Mouse (Mus musculus): ENCODE data around the gene Ears2. TPM values are rescaled to one million over a fixed set of nuclear protein-coding genes. Genes with fewer than 3 reads are reported as not detected.
A peak's percentile ranks its signal among the peaks of the same experiment; 100 is the strongest.
"Not testable (repeated sequence)": the region's sequence is repeated elsewhere in the genome, so short reads cannot be mapped to it uniquely, and the experiment has no call there.

Ears2 gene
- 1 to 10 TPM; 9.5 to 9.9 TPM for total RNA-seq (2021)
- long read RNA-seq, transcript Ears2-202 (8 exons, 3,222 nt), result minor isoform, 6 of 17 reads
- long read RNA-seq, transcript Ears2-201 (9 exons, 2,046 nt), result major isoform, 7 of 17 reads
- long read RNA-seq, partial matches to known transcripts, result 1 of 17 reads
- long read RNA-seq, other reads (novel, unspliced or antisense), result 3 of 17 reads

DNA sequence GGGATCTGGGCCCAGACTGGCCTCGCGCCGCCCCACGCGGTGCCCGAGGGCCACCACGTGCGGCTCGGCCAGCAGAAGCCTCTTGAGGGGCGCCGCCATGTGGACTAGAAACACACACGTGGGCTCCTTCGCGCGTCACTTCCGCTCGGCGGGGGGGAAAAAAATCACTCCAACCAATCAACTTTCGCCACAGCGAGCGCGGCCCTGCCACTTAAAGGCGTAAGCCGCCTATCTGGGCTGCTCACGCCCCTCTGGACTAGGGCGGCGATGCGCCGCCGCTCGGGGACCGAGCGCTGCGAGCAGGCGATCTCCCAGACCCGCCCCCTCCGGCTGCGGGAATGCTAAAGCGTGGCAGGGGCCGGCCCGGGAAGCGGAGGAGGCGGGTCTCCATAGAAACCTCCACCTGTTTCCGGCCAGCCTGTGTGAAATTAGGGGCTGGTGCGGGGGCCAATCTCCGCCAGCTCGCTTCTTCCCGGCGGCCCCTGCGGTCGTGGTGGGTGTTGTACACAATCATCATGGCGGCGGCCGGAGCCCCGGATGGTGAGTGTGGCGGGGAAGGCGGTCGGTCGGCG is at the start of gene Ears2, which contains the start of gene Ubfd1:
Gene Ears2 (minus strand): TSS at position 319 of the 572 bp plus-strand sequence.
Gene Ubfd1 (plus strand): TSS at position 231 of the 572 bp plus-strand sequence.
- DNase-seq (ENCODE audit: low spot score in 2 of 2), result peak; percentile 98 to 99

DNA sequence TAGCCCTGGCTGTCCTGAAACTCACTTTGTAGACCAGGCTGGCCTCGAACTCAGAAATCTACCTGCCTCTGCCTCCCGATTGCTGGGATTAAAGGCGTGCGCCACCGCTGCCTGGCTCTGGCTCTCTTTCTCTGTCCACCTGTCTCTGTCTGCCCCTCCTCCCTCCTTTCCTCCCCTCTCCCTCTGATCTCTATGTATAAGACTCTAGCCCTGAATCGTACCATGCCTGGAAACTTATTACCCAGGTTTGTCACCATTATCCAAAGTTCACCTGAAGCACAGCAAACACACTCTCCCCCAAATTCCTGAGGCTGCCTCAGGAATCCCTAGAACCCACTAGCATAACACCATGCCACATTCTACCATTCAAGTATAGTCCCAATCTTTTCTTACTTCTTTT is 41.1 kb upstream of the Ears2 start:
- DNase-seq (ENCODE audit: low spot score in 2 of 2), result no peak

DNA sequence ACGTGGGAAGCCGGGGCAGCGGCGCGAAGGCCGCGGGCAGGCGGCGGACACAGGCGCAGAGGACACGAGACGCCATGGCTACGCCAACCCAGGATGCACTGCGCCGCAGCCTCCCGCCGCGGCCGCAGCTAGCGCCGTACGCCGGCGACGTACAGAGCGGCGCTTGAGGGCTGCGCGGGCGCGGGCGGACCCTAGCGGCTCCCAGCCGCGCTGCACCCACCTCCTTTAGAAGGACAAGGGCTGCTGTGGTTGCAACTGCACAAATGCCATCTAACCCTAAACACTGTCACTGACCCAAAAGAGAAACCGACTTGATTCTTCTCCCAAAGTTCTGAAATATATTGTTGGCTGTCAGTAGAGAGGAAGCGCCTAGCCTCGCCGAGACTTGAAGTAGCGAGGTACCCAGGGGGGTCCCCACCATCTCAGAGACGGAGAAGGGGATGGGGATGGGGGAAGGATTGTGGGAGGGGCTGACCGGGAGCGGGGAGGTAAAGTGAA is 34.7 kb upstream of the Ears2 start, which contains the start of gene Ndufab1:
Gene Ndufab1 (minus strand): TSS at position 140 of the 498 bp plus-strand sequence.
- peak; percentile 86 to 92 for DNase-seq (ENCODE audit: low spot score in 2 of 2)

DNA sequence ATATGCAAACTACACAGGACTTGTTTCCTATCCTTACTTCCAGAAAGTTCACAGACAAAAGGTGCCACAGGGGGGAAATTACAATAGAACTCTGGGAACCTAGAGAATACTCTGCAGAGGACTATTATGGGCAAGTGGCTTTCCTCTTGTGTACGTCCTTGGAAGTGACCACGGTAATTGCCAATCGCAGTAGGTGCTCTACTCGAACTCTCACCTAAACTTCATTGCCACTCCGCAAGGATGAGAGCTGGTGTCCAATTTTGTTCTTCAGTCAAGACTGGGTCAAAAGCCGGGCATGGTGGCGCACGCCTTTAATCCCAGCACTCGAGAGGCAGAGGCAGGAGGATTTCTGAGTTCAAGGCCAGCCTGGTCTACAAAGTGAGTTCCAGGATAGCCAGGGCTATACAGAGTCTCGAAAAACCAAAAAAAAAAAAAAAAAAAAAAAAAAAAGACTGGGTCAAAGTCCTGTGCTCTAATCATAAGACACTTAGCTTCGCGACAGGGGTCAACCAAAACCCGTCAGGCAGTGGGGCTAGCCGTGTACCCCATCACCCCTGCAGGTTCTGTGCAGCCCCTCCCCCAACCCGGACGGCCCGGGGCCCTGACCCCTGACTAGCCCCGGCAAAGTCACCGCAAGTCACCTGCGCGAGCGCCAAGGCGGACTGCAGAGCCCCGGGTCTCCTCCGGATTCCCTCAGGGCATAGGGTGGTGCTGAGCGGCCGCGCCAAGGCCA is 34.1 kb upstream of the Ears2 start:
- not testable (repeated sequence) for DNase-seq (ENCODE audit: low spot score in 2 of 2)

DNA sequence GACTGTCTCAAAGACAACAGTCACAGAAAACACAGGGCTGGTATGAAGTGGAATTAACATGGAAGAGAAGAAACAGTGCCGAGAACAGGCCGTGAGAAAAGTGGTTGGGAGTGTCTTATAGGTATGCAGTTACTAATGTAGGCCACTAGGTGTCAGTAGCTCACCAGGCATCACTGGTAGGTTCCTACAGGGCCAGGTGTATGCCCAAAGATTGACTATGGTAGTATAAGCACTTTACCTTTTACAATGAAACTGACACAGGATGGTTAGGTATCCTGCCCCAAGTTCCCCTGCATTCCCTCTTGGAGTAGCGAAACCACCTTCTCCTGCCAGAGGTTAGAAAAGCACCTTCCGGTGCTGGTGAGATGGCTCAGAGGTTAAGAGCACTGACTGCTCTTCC is 32.2 kb upstream of the Ears2 start:
- DNase-seq (ENCODE audit: low spot score in 2 of 2), result peak in 1 of 2 experiments; percentile 48

DNA sequence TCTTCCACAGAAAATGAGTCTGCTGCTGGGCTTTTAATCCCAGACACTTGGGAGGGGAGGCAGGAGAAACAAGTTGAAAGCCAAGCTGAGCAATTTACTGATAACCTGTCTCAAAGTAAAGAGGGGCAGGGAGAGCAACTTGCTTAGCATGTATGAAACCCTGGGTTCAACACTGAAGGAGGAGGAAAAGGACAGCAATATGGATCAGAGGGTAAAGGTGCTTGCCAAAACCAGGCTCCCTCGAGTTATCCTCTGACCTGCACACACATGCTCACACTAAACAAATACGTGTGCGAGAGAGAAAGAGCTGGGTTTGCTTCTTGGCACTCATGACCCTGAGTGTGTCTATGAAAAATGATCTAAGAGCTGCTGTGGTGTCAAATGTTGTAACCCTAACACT is 30.9 kb upstream of the Ears2 start:
- DNase-seq (ENCODE audit: low spot score in 2 of 2), result no peak

DNA sequence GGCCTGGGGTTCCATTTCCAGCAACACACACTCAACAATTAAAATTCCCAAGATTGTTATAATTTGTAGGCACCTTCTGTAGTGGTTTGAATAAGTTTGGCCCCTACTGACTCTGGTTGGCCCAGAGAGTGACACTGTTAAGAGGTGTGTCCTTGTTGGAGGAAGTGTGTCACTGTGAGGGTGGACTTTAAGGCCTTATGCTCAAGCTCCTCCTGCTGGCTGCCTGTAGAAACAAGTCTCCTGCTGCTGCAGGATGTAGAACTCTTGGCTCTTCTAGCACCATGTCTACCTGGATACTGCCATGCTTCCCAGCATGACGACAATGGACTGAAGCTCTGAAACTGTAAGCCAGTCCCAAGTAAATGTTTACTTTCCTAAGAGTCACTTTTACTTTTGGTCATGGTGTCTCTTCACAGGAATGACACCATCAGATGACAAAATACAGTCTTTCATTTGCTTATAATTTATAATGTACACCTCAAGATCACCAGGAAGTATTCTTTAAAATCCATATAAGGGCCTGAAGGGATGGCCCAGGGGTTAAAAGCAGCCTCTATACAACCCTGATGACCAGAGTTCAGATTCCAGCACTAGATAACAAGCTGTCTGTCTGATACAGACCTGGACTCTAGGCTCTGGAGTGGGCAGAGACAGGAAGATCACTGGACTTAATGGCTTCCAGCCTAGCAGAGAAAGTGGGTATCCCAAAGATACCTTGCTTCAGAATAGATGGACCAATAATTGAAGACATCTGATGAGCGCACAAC is 27.7 kb upstream of the Ears2 start:
- DNase-seq (ENCODE audit: low spot score in 2 of 2), result no peak

DNA sequence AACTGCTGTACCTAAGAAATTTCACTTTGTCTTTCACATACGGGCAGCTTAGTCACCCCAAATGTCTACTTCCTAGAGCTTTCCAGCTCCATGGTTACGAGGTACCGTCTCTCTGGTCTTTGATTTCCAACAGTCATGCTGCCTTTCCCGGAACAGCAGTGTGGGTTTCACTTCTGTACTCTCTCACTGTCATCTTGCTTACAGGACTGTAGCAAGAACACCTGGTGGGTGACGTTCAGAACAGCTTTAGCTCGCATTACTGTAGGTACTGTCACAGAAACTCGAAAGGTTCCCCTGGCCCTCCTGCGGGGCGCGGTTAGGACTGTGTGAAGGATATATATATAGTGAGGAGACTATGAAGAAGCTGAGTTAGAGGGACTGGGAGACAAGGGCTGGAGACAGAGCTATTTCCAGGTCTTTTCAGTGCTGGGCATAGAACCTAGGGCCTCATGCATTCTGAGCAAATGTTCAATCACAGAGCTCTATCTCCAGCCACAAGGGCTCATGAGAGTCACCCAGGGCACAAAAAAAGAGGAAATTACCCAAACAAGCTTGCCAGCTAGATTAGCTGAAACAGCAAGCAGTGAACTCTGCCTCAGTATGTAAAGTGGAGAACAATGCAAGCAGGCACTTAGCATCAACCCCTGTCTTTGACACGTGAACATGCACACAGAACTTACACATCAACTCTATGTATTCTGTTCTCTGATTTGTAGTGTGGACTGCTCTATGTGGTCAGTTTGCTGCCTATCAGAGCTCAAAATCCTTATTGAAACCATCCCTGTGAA is 20.3 kb upstream of the Ears2 start:
- DNase-seq (ENCODE audit: low spot score in 2 of 2), result no peak

DNA sequence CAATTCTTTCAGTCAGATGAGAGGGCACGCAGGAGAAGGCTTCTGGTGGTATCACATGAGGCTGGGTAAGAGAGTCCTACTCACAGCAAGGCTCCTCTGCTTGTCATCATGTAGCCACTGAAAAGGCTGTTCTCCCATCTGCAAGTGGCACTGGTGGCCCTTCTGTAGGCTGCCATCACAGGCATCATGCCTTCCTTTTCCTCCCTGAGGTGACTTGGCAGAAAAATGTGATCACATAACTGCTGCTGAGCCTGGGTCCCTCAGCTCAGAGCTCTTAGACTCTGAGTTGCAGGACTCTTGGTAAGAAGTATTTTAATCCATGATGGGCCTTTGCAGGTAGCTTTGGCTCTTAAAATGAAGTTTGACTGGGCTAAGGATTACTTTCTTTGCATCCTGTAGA is 14.0 kb upstream of the Ears2 start:
- DNase-seq (ENCODE audit: low spot score in 2 of 2), result no peak

DNA sequence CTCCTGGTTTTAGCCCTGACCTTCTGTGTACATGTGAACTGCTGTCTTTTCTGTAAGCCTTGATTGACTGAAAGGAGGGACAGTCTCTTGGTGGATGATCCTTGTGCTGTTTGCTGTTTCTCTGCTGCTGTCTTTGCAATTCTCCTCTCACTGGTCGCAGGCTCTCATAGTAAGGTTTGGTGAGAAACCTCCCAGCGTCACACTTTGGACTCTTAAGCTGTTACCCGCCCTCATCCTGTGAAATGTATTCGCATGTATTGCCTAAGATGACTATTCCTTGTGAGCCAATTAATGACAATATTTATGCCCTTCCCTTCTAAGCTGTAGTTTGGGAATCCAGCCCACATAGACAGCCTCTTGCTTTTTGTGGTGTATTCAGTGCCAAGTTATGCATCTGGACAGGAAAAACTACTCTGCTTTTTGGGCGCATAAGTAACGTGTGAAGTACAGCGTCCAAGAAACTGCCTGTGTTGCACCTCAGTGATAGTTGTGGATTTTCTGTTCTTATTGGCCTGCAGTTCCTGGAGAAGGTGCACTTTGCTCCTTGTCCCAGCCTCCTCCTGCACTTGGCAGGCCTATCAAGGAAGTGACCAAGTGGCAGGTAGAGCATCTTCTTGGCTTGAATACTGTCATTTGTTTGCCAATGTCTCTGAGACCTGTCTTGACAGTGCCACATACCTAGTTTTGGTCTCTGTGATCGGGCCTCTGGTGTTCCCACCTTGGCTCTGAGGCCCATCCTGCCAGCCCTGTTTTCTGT is 12.9 kb upstream of the Ears2 start:
- no peak for DNase-seq (ENCODE audit: low spot score in 2 of 2)

DNA sequence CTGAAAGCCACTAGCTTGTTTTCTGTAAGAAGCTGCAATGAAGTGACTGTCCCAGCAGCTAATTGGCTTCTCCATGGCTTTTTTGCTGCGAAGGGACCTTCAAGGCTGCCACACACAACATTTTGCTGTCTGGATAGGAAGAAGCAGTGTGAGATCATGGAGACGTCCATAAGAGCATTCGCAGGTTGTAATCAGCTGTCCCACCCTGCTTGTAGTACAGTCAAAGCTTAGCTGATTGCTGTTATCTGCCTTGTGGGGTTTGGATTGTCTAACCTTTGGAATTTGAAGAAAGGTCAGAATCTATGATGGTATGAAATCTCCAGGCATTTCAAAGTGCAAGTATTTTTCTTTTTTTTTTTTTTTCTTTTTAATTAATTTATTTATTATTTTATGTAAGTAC is 7.3 kb upstream of the Ears2 start:
- no peak for DNase-seq (ENCODE audit: low spot score in 2 of 2)

DNA sequence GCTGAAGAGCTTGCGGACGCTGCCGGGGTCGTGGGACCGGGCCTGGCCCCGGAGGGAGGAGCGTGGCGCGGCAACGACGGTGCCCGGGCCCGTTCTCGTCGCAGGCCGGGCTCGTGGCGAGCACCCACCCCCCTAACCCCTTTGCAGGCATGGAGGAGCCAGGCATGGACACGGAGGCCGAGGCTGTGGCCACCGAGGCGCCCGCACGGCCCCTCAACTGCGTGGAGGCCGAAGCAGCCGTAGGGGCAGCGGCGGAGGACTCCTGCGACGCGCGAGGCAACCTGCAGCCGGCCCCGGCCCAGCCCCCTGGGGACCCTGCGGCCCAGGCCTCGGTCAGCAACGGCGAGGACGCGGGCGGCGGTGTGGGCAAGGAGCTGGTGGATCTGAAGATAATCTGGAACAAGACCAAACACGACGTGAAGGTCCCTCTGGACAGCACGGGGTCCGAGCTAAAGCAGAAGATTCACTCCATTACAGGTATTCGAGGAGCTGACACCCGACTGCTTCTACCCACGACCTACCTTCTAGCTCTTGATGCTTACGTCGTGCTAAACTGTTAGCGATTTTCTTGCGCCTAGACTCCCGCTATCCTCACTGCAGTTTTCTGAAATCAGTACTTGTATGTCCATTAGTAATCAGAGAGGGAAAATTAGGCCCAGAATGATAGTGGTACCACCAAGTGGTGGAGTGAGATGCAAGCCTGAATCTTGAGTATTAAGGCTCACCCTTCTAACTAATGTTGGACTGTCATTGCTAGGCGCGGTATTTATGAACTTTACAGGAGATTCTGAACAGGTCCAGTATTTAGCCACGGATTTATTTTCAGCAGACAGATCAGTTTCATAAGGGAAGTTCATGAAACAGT is 686 bp upstream of the Ears2 start:
- DNase-seq (ENCODE audit: low spot score in 2 of 2), result peak in 1 of 2 experiments; percentile 16

DNA sequence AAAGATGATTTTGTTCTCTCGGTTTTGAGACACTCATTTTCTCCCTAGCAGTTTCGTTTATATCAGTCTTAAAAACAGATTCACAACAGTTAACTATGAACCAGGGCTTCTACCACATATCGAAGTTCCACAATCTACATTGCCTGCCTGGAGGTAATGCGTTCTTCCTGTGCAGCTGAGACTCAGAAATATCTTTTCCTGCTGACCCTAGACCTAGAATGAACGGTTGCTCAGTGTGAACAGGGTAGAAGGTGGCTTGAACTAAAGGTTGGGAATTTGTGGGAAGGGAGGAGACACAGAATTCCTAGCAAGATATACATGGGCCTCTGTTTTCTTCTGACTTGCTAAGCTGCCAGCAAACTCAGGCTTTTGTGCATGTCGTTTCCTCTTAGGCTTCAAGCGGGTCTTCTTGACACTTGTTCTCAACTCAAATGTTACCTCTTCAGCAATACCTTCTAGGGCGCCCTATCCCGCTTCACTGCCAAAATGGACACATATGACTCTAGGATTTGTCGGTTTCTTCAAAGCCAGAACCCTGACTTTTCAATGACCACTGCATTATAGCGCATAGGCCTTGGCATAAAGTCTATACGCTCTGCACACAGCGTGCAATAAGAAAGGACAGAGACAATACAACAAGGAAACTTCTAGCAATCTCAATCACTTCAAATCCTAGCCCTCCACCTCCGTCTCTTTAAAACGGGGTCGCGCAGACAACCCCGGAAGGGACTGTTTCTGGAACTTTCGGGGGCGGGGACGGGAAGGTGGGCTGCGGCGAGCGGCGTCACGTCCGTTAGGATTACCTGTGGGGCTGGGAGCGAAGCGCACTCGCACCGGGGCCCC is 740 bp downstream of the Ears2 start:
- no peak for DNase-seq (ENCODE audit: low spot score in 2 of 2)

DNA sequence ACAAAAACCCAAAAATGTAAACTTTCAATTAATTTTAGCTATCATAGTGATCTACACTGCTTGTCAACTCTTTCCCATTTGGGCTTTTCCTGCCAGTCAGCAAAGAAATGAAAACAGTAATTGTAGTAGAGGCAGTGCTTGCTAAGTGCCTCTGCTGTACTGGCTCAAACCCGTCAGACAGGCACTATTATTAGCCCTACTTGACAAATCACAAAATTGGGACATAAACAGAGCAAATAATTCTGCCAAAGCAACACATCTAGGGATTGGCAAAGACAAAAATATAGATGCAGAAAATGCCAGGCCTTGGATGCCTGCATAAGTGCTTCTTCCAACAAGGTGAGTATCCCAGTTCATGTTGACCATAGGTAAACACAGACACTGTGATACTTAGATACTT is 1.4 kb downstream of the Ears2 start:
- DNase-seq (ENCODE audit: low spot score in 2 of 2), result no peak

DNA sequence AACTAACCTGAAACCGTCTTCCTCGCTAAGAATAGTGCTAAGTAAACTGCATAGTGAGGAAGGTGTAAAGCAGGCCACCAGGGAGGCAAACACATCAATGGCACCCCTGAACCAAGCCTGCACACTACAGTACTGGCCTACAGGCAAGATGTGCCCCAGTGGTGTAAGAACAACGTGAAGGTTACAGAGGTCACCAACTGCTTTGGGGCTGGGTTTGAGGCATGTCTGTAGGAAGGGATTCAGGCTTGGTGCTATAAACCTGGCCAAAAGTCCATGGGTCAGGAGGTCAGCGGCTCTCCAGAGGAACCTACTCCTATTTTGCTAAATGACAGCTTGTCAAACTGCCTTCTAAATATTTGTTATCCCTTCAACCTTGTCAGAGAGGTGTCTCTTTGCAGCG is 10.4 kb downstream of the Ears2 start:
- DNase-seq (ENCODE audit: low spot score in 2 of 2), result no peak

DNA sequence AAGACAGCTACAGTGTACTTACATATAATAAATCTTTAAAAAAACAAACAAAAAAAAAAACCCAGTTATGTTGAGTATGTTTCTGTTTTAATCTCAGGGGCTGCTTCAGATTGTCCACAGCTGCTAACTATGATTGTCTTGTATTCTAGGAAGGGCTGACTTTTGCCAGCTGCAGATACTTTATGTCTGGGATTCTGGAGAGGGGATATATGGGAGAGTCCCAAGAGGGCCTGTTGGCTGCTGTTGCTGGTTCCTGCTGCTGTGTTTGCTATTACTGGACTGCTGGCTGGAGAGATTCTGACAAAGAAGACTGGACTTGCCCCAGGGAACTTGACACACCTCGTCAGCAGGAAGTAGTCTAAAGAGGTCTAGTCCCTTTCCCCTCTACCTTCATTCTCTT is 16.2 kb downstream of the Ears2 start:
- no peak for DNase-seq (ENCODE audit: low spot score in 2 of 2)

DNA sequence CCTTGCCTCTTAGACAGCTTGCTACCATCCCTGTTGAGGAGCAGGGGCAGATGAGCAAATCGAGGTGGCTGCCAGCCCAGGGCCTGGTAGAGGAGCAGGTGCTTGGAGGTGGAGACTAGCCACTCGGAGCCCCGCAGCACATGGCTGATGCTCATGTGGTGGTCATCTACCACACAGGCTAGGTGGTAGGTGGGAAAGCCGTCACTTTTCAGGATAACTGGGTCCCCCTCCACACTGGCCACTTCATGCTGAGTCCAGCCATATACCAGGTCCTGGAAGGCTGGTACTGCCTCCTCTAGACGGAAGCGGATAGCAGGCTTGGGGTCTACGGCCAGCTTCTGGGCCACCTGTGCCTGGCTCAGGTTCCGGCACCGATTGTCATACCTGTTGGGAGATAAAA is 18.9 kb downstream of the Ears2 start:
- no peak for DNase-seq (ENCODE audit: low spot score in 2 of 2)

DNA sequence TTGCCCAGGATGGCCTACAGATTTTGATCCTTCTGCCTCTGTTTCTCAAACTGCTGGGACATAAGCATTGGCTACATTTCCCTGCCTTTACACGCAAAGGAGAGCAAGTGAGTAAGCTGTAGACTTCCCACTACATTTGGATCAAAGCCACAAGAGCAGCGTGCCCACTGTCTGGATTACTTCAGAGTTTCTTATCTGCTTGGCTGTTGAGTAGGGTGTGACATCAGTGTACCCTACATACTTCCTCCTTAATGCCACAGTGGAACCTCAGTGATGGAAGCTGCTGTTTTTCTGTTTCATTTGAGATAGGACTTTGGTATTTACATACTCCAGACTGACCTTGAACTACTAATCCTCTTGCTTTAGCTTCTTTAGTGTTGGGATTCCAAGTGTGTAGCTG is 20.2 kb downstream of the Ears2 start:
- no peak for DNase-seq (ENCODE audit: low spot score in 2 of 2)
